In the genomic region with DNA sequence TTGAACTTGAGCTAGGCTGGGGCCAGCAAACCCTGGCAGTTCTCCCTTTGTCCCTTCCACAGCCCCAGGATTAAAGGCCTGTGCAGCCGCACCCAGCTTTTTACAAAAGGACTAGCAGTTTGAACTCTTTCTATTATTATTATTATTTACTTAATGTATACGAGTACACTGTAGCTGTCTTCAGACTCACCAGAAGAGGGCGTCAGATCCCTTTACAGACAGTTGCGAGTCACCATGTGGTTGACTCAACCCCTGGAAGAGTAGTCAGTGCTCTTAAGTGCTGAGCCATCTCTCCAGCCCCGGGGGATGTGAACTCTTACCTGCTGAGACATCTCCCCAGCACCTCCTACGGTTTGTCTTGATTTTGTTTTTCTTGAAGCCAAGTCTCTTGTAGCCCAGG, we compare ENCODE assay signal across 14 mouse cellular contexts. TPM values are rescaled to one million over a fixed set of nuclear protein-coding genes. Genes with fewer than 3 reads are reported as not detected.
DNase-seq lines count a peak whose midpoint lies in the region; ATAC-seq and TF ChIP-seq lines count a peak whose summit lies in the region.
"Had no signal": no experiment of that assay in that cellular context is flagged by ENCODE, and none has a peak within 500 bp of the region (broad histone marks: within the 10 kb centered on the region; RNA-seq: fewer than 3 reads in every experiment).

No protein-coding gene starts in this region.

- H3K36me3 ChIP-seq in midbrain, postnatal 0 days (ENCODE audit: insufficient read depth, low read length), result no peaks in the 10 kb centered on the region
- no peaks in the 10 kb centered on the region for H3K36me3 ChIP-seq in kidney, embryonic 16.5 days (ENCODE audit: insufficient read depth, low read length)
- H3K36me3 ChIP-seq: embryonic facial prominence, embryonic 12.5 days; limb, embryonic 15.5 days had no signal

- CTCF ChIA-PET in Patski (lab: Charles Lee), result interaction anchor here (1.1 to 1.9 kb wide), 4 partner anchors 9 to 19 kb away, joined by 3 to 7 read pairs (median 3); no protein-coding TSS in a partner anchor

- no peak for DNase-seq in gastrocnemius, adult 2 months
- no peak for DNase-seq in gastrocnemius, postnatal 25 days
- DNase-seq in lung, postnatal 36 days, result peak; percentile 24
- DNase-seq in lung, postnatal 14 days, result no peak
- no peak for DNase-seq in Patski (ENCODE audit: low read depth, low spot score)
- DNase-seq in midbrain, postnatal 0 days (ENCODE audit: low spot score), result peak; percentile 60
- no peak for DNase-seq in thymus, postnatal 25 days
- DNase-seq: gastrocnemius, postnatal 36 days; right cerebral cortex, postnatal 14 days; thymus, adult 2 months had no signal

- WGBS in midbrain, postnatal 0 days, result 29% methylated on average over 6 of the region's 6 CpGs
- WGBS in kidney, embryonic 16.5 days, result 43% methylated on average over 6 of the region's 6 CpGs

- intact Hi-C loops in gastrocnemius, adult 2 months (cut with DNase I), result loop anchor here (5.0 kb wide), 1 partner anchor 77 kb away; no protein-coding TSS in a partner anchor

- peak; percentile 46 for TF ChIP-seq CTCF in gastrocnemius, adult 2 months (IDR thresholded peaks at IDR 0.05)
- peak; percentile 41 for TF ChIP-seq CTCF in Patski (IDR thresholded peaks at IDR 0.05)
- TF ChIP-seq CTCF in midbrain, postnatal 0 days (IDR thresholded peaks at IDR 0.05), result peak; percentile 67

- H3K27ac ChIP-seq in gastrocnemius, adult 2 months, result no peak overlapping the region
- H3K27ac ChIP-seq in midbrain, postnatal 0 days (ENCODE audit: low read depth, low read length), result no peak overlapping the region
- H3K27ac ChIP-seq in kidney, embryonic 16.5 days (ENCODE audit: low read length), result no peak overlapping the region
- H3K27ac ChIP-seq: embryonic facial prominence, embryonic 12.5 days; limb, embryonic 15.5 days had no signal

- ATAC-seq in Patski, result no peak
- no peak for ATAC-seq in midbrain, postnatal 0 days (ENCODE audit: low FRiP score)
- ATAC-seq in kidney, embryonic 16.5 days (ENCODE audit: low FRiP score, low TSS enrichment), result no peak

- H3K27me3 ChIP-seq in Patski, result no peaks in the 10 kb centered on the region
- no peaks in the 10 kb centered on the region for H3K27me3 ChIP-seq in midbrain, postnatal 0 days (ENCODE audit: insufficient read depth, low read length)
- no peaks in the 10 kb centered on the region for H3K27me3 ChIP-seq in kidney, embryonic 16.5 days (ENCODE audit: insufficient read depth, low read length)
- H3K27me3 ChIP-seq: embryonic facial prominence, embryonic 12.5 days; limb, embryonic 15.5 days had no signal

- no peak overlapping the region for H3K4me3 ChIP-seq in gastrocnemius, adult 2 months
- H3K4me3 ChIP-seq in midbrain, postnatal 0 days (ENCODE audit: low read depth, low read length), result no peak overlapping the region
- H3K4me3 ChIP-seq in kidney, embryonic 16.5 days (ENCODE audit: low read length), result no peak overlapping the region
- H3K4me3 ChIP-seq: embryonic facial prominence, embryonic 12.5 days; limb, embryonic 15.5 days had no signal

- peaks cover 7% of the 10 kb centered on the region; the same call in 1 of the 2 replicates for H3K4me1 ChIP-seq in midbrain, postnatal 0 days (ENCODE audit: insufficient read depth, low read length)
- H3K4me1 ChIP-seq in kidney, embryonic 16.5 days (ENCODE audit: insufficient read depth, low read length), result peaks cover 20% of the 10 kb centered on the region

- no peak overlapping the region for H3K4me2 ChIP-seq in midbrain, postnatal 0 days (ENCODE audit: low read depth, low read length, poor library complexity, severe bottlenecking)
- H3K4me2 ChIP-seq in kidney, embryonic 16.5 days (replicated peaks; ENCODE audit: low read depth, low read length), result no peak overlapping the region
- H3K4me2 ChIP-seq: embryonic facial prominence, embryonic 12.5 days; limb, embryonic 15.5 days had no signal

- POLR2A ChIA-PET in Patski (lab: Charles Lee), result no interaction called here

- no peak overlapping the region for H3K9ac ChIP-seq in midbrain, postnatal 0 days (replicated peaks; ENCODE audit: low read length, poor library complexity, severe bottlenecking)
- no peak overlapping the region for H3K9ac ChIP-seq in kidney, embryonic 16.5 days (replicated peaks; ENCODE audit: low read length)
- H3K9ac ChIP-seq: embryonic facial prominence, embryonic 12.5 days; limb, embryonic 15.5 days had no signal

- no peaks in the 10 kb centered on the region for H3K9me3 ChIP-seq in midbrain, postnatal 0 days (ENCODE audit: low read length)
- no peaks in the 10 kb centered on the region for H3K9me3 ChIP-seq in kidney, embryonic 16.5 days (ENCODE audit: low read length)
- H3K9me3 ChIP-seq: embryonic facial prominence, embryonic 12.5 days; limb, embryonic 15.5 days had no signal

- in situ Hi-C loops in Patski (cut with MboI; ENCODE audit: low pct_unique_long_range_greater_than_20kb), result loop anchor here (5.0 kb wide), 1 partner anchor 207 kb away; no protein-coding TSS in a partner anchor

RNA-seq across cellular contexts. Expression of a gene that starts 20.7 kb away (rescaled TPM):
- total RNA-seq in gastrocnemius, adult 2 months (2021), result 10 to 100 TPM; 71.3 to 95.7 TPM
- 10 to 100 TPM; 51.0 to 56.4 TPM for total RNA-seq in gastrocnemius, postnatal 25 days (2021)
- 155 TPM for polyA plus RNA-seq in Patski (2021)
- total RNA-seq in midbrain, postnatal 0 days (2014; rRNA removed), result 36.8 and 44.3 TPM in 2 replicates
- polyA plus RNA-seq in midbrain, postnatal 0 days (2015; fragmentation: Nextera tagmentation; extraction: Ambion mirVana), result 17.9 and 22.7 TPM in 2 replicates
- 30.7 and 40.6 TPM in 2 replicates for polyA plus RNA-seq in kidney, embryonic 16.5 days (2015; fragmentation: Nextera tagmentation; extraction: Ambion mirVana)

RNA-seq across cellular contexts. Expression of a gene that starts 24.2 kb away (rescaled TPM):
- total RNA-seq in gastrocnemius, adult 2 months (2021), result 10 to 100 TPM; 68.1 to 92.0 TPM
- total RNA-seq in gastrocnemius, postnatal 25 days (2021), result 100 to 1,000 TPM; 112 to 141 TPM
- 47.1 TPM for polyA plus RNA-seq in Patski (2021)
- 438 and 440 TPM in 2 replicates for total RNA-seq in midbrain, postnatal 0 days (2014; rRNA removed)
- 1,069 and 1,129 TPM in 2 replicates for polyA plus RNA-seq in midbrain, postnatal 0 days (2015; fragmentation: Nextera tagmentation; extraction: Ambion mirVana)
- 1,990 and 2,045 TPM in 2 replicates for polyA plus RNA-seq in kidney, embryonic 16.5 days (2015; fragmentation: Nextera tagmentation; extraction: Ambion mirVana)

RNA-seq across cellular contexts. Expression of a gene that starts 59.6 kb away (rescaled TPM):
- not detected for total RNA-seq in gastrocnemius, adult 2 months (2021)
- total RNA-seq in gastrocnemius, postnatal 25 days (2021), result not detected
- not detected for polyA plus RNA-seq in Patski (2021)
- total RNA-seq in midbrain, postnatal 0 days (2014; rRNA removed), result not detected in 2 replicates
- not detected in 2 replicates for polyA plus RNA-seq in midbrain, postnatal 0 days (2015; fragmentation: Nextera tagmentation; extraction: Ambion mirVana)
- 0.29 TPM in 1 of 2 replicates, not detected in the other for polyA plus RNA-seq in kidney, embryonic 16.5 days (2015; fragmentation: Nextera tagmentation; extraction: Ambion mirVana)
- total RNA-seq: hematopoietic stem cell, adult 5-6 weeks had no signal

Comparison
In these comparisons a context has a peak if more than half of its experiments do, and no peak if none do; other contexts are left out.
1. DNase-seq: peak in lung, postnatal 36 days (single experiment) and midbrain, postnatal 0 days (single experiment); none in gastrocnemius, adult 2 months (single experiment), gastrocnemius, postnatal 25 days (single experiment), lung, postnatal 14 days (single experiment), Patski (single experiment) and thymus, postnatal 25 days (single experiment).
2. Peak in every context shown above with its lines, with median percentiles within 50 percentile points of each other: CTCF ChIP-seq.